Mouse (Mus musculus) cerebellum, adult 8-10 months (tissue): ENCODE measurements around the gene Acvr1b.

Experiments used
- DNase-seq: peaks from one replicate; pipeline ENCODE4 v3.0.0; 2022

The Acvr1b gene

DNA sequence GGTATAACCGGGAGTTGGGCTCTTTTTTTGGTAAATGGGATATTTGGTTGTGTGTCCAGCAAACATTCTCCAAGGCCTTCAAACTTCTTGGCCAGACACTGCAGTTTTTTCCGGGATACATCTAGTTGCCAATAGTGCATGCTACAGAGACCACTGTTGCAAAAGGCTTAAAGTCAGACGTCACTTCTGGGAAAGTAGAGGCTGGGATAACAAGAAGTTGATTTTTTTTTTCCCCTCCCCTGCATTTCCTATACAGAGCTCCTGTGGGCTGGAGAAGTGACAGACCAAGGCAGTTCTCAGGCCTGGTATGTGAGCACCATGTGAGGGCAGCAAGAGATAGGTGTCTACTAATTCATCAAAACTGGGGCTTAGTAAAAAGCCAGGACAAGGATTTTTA, 2.4 kb downstream of the Acvr1b start:
- DNase-seq: no peak

DNA sequence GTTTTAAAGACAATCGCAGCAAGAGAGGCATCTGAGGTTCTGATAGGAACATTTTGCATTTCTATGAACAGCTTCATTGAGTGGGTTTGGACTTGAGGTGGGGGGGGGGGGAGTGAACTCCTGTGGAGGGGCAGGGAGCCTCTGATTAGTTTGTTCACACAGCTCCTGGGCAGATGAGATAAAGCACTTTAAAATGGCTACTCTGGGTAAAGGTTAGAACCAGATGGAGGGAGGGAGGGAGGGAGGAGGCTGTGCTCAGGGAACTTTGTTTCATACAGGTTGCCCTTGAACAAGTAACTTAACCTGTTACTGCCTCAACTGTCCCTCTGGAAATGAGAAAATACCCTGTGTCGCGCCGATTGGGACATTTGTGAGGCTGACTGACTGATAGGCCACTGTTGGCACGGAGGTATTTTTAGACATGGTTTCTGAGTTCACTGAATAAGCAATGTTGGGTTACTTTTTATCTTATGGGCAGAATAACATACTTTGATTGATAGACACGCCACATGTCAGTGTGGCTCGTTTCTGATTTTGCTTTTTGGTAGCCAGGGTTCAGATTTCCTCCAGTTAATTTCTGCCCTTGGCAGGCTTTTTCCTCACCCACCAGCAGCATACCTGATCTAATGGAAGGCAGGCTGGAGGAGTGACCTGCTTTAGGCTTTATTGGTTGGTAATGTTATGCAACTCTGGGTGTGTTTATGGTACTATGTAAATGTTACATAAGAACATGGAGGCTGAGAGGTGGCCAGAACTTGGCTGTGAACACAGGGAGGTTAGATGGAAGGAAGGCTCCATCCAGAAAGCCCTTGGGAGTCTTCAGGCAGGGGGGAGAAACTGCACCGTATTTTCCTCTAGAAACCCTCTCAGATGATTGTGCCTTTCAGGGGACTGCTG, 3.2 kb downstream of the Acvr1b start:
- no peak for DNase-seq

- DNase-seq: no peak
Observed at GRCm38 (mm10) chr15:101180363-101181105, 6.7 kb downstream of the Acvr1b start.

GRCm38 (mm10) chr15:101181106-101181466, 7.2 kb downstream of the Acvr1b start:
- DNase-seq: no peak

GRCm38 (mm10) chr15:101181500-101181899, 7.6 kb downstream of the Acvr1b start:
- DNase-seq: no peak

DNA sequence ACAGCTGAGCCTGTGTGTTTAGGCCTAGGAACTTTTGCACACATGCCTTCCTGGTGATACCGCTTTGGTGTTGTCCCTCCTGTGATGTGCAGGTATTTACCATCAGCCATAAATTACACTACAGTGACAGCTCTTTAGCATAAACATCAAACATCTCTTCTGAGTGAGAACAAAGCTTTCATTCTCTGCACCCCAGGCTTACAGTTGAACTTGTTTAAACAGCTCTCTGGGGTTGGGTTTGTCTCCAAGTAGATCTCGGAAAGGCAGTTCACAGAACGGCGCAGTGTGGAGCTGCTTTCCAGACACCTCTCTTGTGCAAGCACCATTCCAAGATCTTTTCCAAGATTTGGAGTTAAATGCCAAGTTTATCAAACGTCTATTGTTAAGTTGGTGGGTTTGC, 8.8 kb downstream of the Acvr1b start:
- DNase-seq: no peak

DNA sequence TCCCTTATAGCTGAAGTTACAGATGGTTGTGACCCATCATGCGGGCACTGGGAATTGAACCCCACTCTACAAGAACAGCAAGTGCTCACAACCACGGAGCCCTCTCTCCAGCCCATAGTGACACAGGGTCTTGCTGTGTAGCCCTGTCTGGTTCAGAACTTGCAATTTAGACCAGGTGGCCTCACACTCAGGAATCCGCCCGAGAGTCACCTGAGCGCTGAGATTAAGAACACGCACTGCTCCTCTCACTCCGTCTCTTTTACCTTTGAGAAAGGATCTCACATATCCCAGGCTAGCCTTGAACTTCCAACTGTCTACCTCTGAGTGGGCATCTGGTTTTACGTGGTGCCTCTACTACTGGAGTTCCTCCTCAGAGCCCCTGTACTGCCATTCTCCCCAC, 10.4 kb downstream of the Acvr1b start:
- DNase-seq: no peak

DNA sequence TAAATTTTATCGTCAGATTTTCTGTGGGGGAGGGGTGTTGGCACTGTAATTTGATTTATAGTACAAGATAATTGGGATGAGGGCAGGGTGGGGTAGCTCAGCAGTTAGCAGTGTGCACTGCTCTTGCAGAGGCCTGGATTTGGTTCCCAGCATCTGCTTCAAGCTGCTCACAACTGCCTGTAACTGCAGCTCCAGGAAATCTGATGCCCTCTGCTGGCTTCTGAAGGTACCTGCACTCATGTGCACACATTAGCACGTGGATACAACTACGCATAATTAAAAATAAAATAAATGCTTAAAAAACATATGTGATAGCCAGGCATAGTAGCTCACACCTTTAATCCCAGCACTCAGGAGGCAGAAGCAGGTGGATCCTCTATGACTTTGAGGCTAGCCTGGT, 11.7 kb downstream of the Acvr1b start:
- DNase-seq: no peak

GRCm38 (mm10) chr15:101187907-101188306, 14.0 kb downstream of the Acvr1b start:
- no peak for DNase-seq

GRCm38 (mm10) chr15:101189981-101190761, 16.3 kb downstream of the Acvr1b start:
- no peak for DNase-seq

DNA sequence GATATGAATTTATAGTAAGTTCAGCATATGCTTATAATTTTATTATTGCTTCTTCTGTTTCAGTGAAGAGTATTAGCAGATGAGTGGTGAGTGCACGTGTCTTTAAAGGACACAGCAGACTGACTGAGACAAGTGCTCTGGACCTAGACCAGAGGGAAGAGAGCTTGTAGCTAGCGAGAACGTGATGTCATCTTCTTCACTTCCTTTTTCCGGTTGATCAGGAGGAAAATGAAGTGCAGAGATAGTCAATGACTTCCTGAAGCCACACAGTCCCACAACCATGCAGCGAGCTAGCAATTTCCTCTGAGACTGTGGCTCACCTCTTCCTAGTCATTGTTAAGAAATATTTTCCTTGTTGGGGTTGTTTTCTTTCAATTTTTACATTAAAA, 16.9 kb downstream of the Acvr1b start:
- no peak for DNase-seq

DNA sequence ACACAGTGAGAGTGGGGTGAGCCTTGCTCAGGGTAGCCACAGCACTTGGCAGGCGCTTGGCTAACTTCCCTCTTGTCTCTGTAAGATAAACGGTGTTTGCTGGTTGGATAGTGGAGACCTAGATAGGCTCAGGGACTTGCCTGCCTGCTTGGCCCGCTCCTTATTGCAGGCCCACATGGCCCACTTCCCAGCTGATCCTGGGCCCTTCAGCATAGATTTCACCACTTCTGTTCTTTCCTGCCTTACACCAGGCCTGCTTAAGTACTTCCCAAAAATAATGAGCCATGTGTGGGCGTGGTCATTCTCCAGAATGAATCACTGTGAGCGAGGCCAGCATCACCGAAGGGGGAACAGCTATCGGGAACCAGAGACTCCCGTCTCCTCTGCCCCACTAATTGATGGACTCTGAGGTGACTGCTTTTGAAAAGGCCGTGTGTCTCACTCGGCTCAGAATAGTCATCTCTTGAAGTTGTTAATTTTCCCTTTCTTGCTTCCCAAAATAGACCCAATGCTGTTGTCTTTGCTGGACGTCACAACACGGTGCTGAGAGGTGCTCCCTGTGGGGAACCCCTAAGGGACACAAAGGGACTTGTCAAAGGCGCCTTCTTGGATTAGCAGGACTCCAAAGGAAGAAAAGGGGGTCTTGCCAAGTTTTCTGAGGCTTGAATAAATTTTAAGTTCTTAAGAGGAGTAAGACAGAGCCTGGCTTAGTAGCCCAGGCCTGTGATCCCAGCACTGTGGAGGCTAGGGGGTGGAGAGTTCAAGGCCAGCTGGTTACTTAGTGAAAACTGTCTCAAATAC, 17.8 kb downstream of the Acvr1b start:
- no peak for DNase-seq

- DNase-seq: no peak
Observed at GRCm38 (mm10) chr15:101192260-101192640, 18.4 kb downstream of the Acvr1b start.

GRCm38 (mm10) chr15:101192651-101193050, 18.8 kb downstream of the Acvr1b start:
- no peak for DNase-seq

DNA sequence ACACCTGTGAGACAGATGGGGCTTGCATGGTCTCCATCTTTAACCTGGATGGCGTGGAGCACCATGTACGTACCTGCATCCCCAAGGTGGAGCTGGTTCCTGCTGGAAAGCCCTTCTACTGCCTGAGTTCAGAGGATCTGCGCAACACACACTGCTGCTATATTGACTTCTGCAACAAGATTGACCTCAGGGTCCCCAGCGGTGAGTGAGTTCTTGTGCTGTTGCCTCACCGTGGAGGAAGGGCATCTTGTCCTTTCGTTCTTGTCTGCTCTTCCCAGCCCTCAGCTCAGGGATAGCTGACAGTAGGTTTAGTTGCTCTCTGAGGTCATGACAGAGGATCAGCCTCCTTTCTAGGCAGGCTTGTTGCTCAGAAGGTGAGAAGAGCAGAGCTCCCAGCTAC, 20.1 kb downstream of the Acvr1b start:
- DNase-seq: no peak

DNA sequence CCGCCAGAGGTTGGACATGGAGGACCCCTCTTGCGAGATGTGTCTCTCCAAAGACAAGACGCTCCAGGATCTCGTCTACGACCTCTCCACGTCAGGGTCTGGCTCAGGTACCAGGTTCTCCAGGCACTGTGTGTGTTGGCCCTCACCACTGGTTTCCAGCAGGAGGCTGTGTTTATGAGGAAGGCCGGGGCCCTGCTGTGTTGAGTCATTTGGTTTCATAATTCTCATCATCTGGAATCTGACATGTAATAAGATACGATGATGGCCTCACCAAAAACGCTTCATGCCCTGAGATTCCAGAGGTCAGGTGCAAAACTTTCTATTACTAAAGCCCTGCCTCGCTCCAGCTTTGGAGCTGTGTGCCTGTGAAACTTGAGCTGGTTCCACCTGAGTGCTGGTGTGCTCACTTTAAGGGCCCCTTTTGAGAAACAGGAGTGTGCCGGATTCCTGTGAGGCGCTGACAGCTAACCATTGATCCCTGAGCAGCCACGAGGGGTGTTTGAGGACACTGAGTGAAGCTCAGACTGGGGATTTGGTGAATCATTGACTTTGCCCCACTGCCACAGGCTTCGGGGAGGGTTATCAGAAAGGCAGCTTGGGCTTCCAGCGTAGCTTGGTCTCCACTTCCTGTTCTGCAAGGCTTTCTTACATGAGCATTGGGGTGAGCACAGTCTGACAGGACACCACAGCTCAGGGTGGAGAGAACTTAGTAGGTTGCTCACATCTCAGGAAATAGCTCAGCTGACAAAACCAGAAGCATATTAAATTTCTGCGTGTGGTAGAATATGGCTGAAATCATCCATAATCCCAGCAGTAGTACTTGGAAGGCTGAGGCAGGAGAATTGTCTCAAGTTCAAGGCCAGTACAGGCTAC, 21.3 kb downstream of the Acvr1b start:
- no peak for DNase-seq

DNA sequence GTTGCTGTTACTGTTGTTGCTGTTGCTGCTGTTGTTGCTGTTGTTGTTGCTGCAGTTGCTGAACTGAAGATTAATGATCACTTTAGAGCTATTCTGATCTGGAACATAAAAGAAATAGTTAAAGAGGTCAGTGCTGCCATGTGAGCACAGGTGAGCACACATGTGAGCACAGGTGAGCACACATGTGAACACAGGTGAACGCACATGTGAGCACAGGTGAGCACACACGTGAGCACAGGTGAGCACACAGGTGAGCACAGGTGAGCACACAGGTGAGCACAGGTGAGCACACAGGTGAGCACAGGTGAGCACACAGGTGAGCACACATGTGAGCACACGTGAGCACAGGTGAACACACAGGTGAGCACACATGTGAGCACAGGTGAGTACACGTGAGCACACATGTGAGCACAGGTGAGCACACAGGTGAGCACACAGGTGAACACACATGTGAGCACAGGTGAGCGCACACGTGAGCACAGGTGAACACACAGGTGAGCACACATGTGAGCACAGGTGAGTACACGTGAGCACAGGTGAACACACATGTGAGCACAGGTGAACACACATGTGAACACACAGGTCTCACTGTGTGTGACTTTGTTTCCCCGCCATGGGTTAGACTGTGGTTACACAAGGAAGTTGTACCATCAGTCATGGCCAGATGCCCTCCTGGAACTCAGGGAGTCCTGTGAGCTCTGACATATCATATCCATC, 22.4 kb downstream of the Acvr1b start:
- DNase-seq: no peak

DNA sequence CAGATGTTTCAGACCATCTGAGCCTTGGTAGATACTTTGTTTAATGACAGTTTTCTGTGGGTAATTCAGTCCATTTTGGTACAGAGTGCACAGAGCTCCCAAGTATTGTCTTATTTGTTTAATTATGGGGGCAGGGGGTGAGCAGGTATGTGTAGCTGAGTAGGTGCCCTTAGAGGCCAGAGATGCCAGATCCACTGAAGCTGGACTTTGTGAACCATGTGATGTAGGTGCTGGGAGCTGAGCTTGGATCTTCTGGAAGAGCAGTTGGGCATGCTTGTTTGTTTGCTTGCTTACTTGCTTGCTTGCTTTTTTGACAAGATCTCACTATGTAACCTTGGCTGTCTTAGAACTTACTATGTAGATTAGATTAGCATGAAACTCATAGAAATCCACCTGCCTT, 23.1 kb downstream of the Acvr1b start:
- DNase-seq: no peak

DNA sequence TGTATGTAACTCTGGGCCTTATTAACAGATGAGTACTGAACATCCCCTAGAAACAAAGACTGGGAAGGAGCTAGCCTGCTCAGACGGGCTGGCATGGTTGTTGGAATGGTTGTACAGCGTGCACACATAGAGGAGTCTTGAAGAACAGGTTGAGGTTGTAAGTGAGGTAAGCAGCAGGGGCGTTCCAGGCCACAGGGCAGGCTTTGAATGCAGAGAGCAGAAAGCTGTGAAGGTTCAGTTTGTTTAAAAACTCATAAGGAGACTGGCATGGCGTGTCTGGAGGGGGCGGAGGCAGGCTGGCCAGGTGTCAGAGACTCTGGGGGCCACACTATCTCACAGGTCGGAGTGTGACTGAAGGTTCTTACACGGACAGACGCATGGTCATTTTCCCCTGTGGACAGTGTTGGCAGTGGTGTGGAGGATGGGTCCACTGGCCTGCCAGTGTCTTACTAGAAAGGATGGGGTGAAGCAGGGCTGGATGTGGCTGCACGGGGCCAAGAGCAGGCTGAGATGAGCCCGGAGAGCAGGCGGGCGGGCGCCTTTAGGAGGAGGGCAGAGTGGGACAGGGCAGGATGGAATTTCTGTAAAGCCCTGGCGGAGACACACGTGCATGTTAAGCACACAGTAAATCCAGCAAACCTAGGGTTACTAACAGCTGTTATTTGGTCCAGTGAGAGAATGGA, 23.8 kb downstream of the Acvr1b start:
- DNase-seq: no peak

- peak; percentile 68 for DNase-seq
Observed at GRCm38 (mm10) chr15:101198218-101198617, 24.4 kb downstream of the Acvr1b start.
